Comparison of ENCODE assay signal across 8 mouse cellular contexts in genomic region chr3:121433968-121434533, GRCm38 (mm10). TPM values are rescaled to one million over a fixed set of nuclear protein-coding genes. Genes with fewer than 3 reads are reported as not detected.
DNase-seq lines count a peak whose midpoint lies in the region; ATAC-seq and TF ChIP-seq lines count a peak whose summit lies in the region.

No protein-coding gene starts in this region.

- peak; percentile 68 for DNase-seq in kidney, postnatal 0 days (ENCODE audit: low spot score)
- no peak for DNase-seq in kidney, postnatal 25 days
- no peak for DNase-seq in cerebellum, adult 8-10 months
- no peak for DNase-seq in lung, postnatal 4 days

- H3K9ac ChIP-seq in kidney, postnatal 0 days (ENCODE audit: low read depth, low read length): no peak overlapping the region
- 0 out of 2 replicates have a peak overlapping the region, but pooled peaks have one; percentile 10 for H3K9ac ChIP-seq in forebrain, embryonic 16.5 days (replicated peaks; ENCODE audit: low read depth, low read length)
- peak overlapping the region; percentile 23 for H3K9ac ChIP-seq in limb, embryonic 12.5 days (replicated peaks)
- 0 out of 2 replicates have a peak overlapping the region, but pooled peaks have one; percentile 41 for H3K9ac ChIP-seq in neural tube, embryonic 13.5 days

- no peaks in the 10 kb centered on the region for H3K27me3 ChIP-seq in kidney, postnatal 0 days (ENCODE audit: insufficient read depth, low read length)
- no peaks in the 10 kb centered on the region for H3K27me3 ChIP-seq in forebrain, embryonic 16.5 days (replicated peaks; ENCODE audit: control insufficient read depth, insufficient read depth, low read length)
- H3K27me3 ChIP-seq in limb, embryonic 12.5 days: no peaks in the 10 kb centered on the region
- H3K27me3 ChIP-seq in neural tube, embryonic 13.5 days: no peaks in the 10 kb centered on the region

- ATAC-seq in kidney, postnatal 0 days (replicated peaks; ENCODE audit: low FRiP score, low read depth): peak; percentile 52
- peak; percentile 16; the same call in 1 of the 2 replicates for ATAC-seq in forebrain, embryonic 16.5 days
- ATAC-seq in limb, embryonic 12.5 days (ENCODE audit: insufficient number of reproducible peaks, insufficient read depth, low FRiP score, low TSS enrichment, low read depth): peak; percentile 92
- no peak for ATAC-seq in neural tube, embryonic 13.5 days (ENCODE audit: low read depth)
- no peak for ATAC-seq in inflammation-experienced regulatory T-cells, adult 6 months

- H3K4me3 ChIP-seq in kidney, postnatal 0 days (replicated peaks; ENCODE audit: low read depth, low read length): no peak overlapping the region
- no peak overlapping the region for H3K4me3 ChIP-seq in forebrain, embryonic 16.5 days (replicated peaks; ENCODE audit: low read length)
- peak overlapping the region; percentile 3; the same call in 1 of the 2 replicates for H3K4me3 ChIP-seq in limb, embryonic 12.5 days (replicated peaks)
- no peak overlapping the region for H3K4me3 ChIP-seq in neural tube, embryonic 13.5 days

- WGBS in kidney, postnatal 0 days: 25% methylated on average over 8 of the region's 8 CpGs
- WGBS in forebrain, embryonic 16.5 days: 51% methylated on average over 8 of the region's 8 CpGs
- WGBS in limb, embryonic 12.5 days: 10% methylated on average over 8 of the region's 8 CpGs
- WGBS in neural tube, embryonic 13.5 days: 47% methylated on average over 8 of the region's 8 CpGs

- TF ChIP-seq CTCF in kidney, postnatal 0 days (IDR thresholded peaks at IDR 0.05; ENCODE audit: low read depth): no peak

- H3K9me3 ChIP-seq in kidney, postnatal 0 days (replicated peaks; ENCODE audit: low read length): no peaks in the 10 kb centered on the region
- H3K9me3 ChIP-seq in forebrain, embryonic 16.5 days (ENCODE audit: control insufficient read depth, low read length): no peaks in the 10 kb centered on the region
- H3K9me3 ChIP-seq in limb, embryonic 12.5 days: no peaks in the 10 kb centered on the region
- H3K9me3 ChIP-seq in neural tube, embryonic 13.5 days: no peaks in the 10 kb centered on the region

- H3K36me3 ChIP-seq in kidney, postnatal 0 days (ENCODE audit: insufficient read depth, low read length): no peaks in the 10 kb centered on the region
- no peaks in the 10 kb centered on the region for H3K36me3 ChIP-seq in forebrain, embryonic 16.5 days (ENCODE audit: control insufficient read depth, insufficient read depth)
- peaks cover 36% of the 10 kb centered on the region; the same call in 1 of the 2 replicates for H3K36me3 ChIP-seq in limb, embryonic 12.5 days
- no peaks in the 10 kb centered on the region for H3K36me3 ChIP-seq in neural tube, embryonic 13.5 days

- 0 out of 2 replicates have a peak overlapping the region, but pooled peaks have one; percentile 31 for H3K27ac ChIP-seq in kidney, postnatal 0 days
- H3K27ac ChIP-seq in forebrain, embryonic 16.5 days (ENCODE audit: low read length): peak overlapping the region; percentile 43
- peak overlapping the region; percentile 90 for H3K27ac ChIP-seq in limb, embryonic 12.5 days
- peak overlapping the region; percentile 71 for H3K27ac ChIP-seq in neural tube, embryonic 13.5 days (replicated peaks)

- H3K4me1 ChIP-seq in kidney, postnatal 0 days (replicated peaks; ENCODE audit: insufficient read depth, low read length): peaks cover 60% of the 10 kb centered on the region
- H3K4me1 ChIP-seq in forebrain, embryonic 16.5 days (replicated peaks; ENCODE audit: control insufficient read depth, insufficient read depth, low read length): peaks cover 43% of the 10 kb centered on the region
- H3K4me1 ChIP-seq in limb, embryonic 12.5 days (replicated peaks): peaks cover 87% of the 10 kb centered on the region
- peaks cover 94% of the 10 kb centered on the region for H3K4me1 ChIP-seq in neural tube, embryonic 13.5 days (replicated peaks)

- H3K4me2 ChIP-seq in kidney, postnatal 0 days (ENCODE audit: low read length): peak overlapping the region; percentile 26; the same call in 1 of the 2 replicates
- no peak overlapping the region for H3K4me2 ChIP-seq in forebrain, embryonic 16.5 days (ENCODE audit: low read length)
- H3K4me2 ChIP-seq in limb, embryonic 12.5 days: peak overlapping the region; percentile 47
- peak overlapping the region; percentile 25 for H3K4me2 ChIP-seq in neural tube, embryonic 13.5 days

RNA-seq across cellular contexts. Expression of gene Cnn3, which starts 7.8 kb away (rescaled TPM):
- 444 and 480 TPM in 2 replicates for polyA plus RNA-seq in kidney, postnatal 0 days (2015; fragmentation: Nextera tagmentation; extraction: Ambion mirVana)
- 554 and 700 TPM in 2 replicates for polyA plus RNA-seq in forebrain, embryonic 16.5 days (2015; fragmentation: Nextera tagmentation; extraction: Ambion mirVana)
- polyA plus RNA-seq in limb, embryonic 12.5 days (2016; fragmentation: Nextera tagmentation; extraction: Ambion mirVana): 852 and 858 TPM in 2 replicates
- 643 and 747 TPM in 2 replicates for polyA plus RNA-seq in neural tube, embryonic 13.5 days (2015; fragmentation: Nextera tagmentation; extraction: Ambion mirVana)
- polyA plus RNA-seq in inflammation-experienced regulatory T-cells, adult 6 months (2017; shearing (Covaris generic)): 1 to 10 TPM; 1.4 to 2.3 (median 2.1) TPM

Comparison
In these comparisons a context has a peak if more than half of its experiments do, and no peak if none do; other contexts are left out.
1. ATAC-seq: peak in kidney, postnatal 0 days (single experiment), forebrain, embryonic 16.5 days (single experiment) and limb, embryonic 12.5 days (single experiment); none in neural tube, embryonic 13.5 days (single experiment) and inflammation-experienced regulatory T-cells, adult 6 months (single experiment).
2. H3K27ac ChIP-seq: peak in every context shown above with its lines; median percentile 90 in limb, embryonic 12.5 days; 71 in neural tube, embryonic 13.5 days; 43 in forebrain, embryonic 16.5 days; 31 in kidney, postnatal 0 days.
3. RNA of gene Cnn3, which starts 7.8 kb away (polyA plus RNA-seq): 852 to 858 TPM in limb, embryonic 12.5 days, 643 to 747 TPM in neural tube, embryonic 13.5 days, 554 to 700 TPM in forebrain, embryonic 16.5 days and 444 to 480 TPM in kidney, postnatal 0 days; 1.4 to 2.3 TPM in inflammation-experienced regulatory T-cells, adult 6 months; every median in the first group is over 100 times any median in the second.